Mouse (Mus musculus) embryo, embryonic 9.5 days (tissue): ENCODE measurements around the gene Slc7a5.

Experiments used
- DNase-seq: peaks from one replicate; pipeline ENCODE4 v3.0.0-alpha.2; 2017; ENCODE audit errors: extremely low spot score

The Slc7a5 gene

GRCm38 (mm10) chr8:121850018-121850417, 57.5 kb downstream of the Slc7a5 start:
- DNase-seq = peak; percentile 82

DNA sequence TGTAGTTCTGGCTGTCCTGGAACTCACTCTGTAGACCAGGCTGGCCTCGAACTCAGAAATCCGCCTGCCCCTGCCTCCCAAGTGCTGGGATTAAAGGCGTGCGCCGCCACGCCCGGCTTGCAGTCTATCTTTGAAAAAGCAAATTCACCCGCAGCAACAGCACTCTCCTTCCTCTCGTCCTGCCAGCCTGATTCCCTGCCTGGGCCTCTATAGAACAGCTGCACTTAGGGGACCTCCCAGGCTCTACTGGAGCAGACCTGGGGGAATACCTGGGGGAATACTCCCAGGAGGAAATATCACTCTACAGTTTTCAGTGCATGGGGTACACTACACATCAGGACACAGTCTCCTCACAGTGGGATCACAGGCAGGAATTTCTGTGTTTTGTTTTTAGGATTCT, 58.2 kb downstream of the Slc7a5 start:
- DNase-seq = no peak

GRCm38 (mm10) chr8:121848495-121848894, 59.0 kb downstream of the Slc7a5 start:
- no peak for DNase-seq

DNA sequence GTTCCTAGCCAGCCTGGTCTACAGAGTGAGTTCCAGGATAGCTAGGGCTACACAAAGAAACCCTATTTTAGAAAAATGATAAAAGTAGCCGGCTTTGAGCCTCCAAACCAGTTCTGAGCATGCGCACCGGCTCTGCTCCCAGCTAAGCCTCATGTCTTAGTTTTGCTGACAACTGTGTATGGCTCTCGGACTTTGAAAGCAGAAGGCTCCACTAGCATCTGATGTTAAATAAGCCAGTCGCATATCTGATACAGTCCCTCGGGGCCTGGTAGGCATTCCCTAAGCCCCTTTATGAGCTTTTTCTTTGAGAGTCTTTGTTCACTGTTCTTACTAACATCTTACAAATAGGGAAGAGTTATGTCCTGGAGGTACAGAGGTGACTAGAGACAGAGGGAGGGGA, 59.5 kb downstream of the Slc7a5 start:
- DNase-seq = no peak

GRCm38 (mm10) chr8:121847261-121847822, 60.2 kb downstream of the Slc7a5 start:
- DNase-seq = no peak

- DNase-seq = no peak
Measured at GRCm38 (mm10) chr8:121846815-121847214, 60.7 kb downstream of the Slc7a5 start.

DNA sequence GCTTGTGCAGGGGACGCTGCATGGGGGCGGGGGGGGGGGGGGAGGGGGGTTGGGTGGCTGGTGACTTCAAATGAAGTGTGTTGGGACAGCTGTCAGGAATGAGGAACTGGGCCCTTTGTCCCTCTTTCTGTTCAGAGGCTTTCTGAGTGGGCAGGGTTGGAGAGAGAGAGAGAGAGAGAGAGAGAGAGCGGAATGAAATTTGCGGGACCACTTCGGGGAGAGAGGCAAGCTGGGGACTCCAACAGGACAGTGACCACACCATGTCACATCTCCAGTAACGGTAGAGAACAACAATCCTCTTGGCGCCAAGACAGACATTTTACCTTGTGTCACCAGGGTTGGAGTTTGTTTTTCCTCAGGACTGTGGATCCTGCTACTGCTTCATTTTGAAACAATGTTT, 62.7 kb downstream of the Slc7a5 start:
- DNase-seq = no peak

- no peak for DNase-seq
Measured at GRCm38 (mm10) chr8:121843184-121843733, 64.2 kb downstream of the Slc7a5 start.

GRCm38 (mm10) chr8:121842064-121842955, 65.2 kb downstream of the Slc7a5 start:
- DNase-seq = no peak

DNA sequence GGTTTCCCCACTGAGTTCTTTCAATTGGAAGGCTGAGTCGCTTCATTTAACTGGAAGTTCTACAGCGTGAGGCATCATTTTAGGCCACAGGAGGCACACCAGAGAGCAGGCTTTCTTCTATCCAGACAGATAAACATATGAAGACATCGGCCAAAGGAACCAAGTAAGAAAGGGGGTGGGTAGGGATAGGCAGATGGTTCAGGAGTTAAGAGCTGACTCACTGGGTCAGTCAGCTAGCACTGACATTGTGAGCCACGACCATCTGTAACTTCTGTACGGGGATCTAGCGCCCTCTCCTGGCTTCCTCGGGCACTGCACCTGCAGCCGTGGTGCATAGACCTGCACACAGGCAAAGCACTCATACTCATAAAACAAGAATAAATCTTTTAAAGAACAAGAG, 66.3 kb downstream of the Slc7a5 start:
- DNase-seq = peak; percentile 63

- peak; percentile 76 for DNase-seq
Measured at GRCm38 (mm10) chr8:121832503-121832902, 75.0 kb downstream of the Slc7a5 start.

DNA sequence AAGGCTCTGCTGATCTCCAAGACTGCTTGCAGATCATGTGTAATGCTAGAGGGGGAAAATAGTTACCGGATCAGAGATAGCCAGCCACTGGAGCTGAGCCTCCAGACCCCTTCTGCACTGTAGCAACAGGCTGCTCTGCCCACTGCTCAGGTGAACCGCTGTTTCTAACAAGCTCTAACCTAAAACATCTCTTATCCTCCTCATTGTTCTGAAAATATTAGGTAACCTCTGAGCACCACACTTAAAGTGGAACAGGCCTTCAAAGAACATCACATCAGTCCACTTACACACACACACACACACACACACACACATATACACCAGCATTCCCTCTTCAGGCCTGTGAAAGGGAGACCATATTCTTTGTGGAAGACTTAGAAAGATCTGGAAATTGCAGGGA, 75.4 kb downstream of the Slc7a5 start:
- DNase-seq = no peak
